In the genomic region with DNA sequence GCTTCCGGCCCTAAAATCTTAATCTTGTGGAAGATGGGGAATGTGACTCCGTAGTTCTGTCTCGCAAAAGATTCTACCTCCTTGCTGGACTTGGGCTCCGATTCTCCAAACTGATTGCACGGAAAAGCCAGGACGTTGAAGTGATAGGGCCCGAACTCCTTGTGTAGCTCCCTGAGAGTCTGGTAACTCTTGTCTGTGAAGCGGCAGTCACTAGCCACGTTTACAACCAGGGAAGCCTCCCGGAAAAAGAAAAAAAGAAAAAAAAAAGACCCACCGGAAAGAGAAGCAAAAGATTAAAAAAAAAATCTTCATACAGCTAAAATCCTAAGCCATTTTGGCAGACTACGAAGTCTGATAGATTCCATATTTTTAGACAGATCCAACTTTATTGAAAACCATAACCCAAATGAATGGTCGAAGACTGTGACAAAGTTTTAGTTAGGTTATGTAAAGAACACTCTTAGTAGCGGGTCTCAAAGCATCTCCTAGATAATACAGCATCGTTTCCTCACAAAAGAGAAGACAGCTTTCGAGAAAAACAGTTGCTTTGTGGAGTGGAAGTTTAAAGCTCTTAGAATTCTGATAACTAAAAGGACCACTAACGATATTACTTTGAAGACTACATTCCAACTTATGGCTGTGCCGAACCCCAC, we compare ENCODE assay signal across 7 mouse cellular contexts. TPM values are rescaled to one million over a fixed set of nuclear protein-coding genes. Genes with fewer than 3 reads are reported as not detected.
A peak's percentile ranks its signal among the peaks of the same experiment; 100 is the strongest.
DNase-seq lines count a peak whose midpoint lies in the region; ATAC-seq lines count a peak whose summit lies in the region.

No protein-coding gene starts in this region.

- peak; percentile 6 for DNase-seq in urinary bladder, postnatal 25 days (ENCODE audit: low spot score)
- DNase-seq in urinary bladder, postnatal 36 days (ENCODE audit: low spot score in 2 of 2), result no peak
- no peak for DNase-seq in layer of hippocampus, adult 9-11 months
- no peak for DNase-seq in thymus, postnatal 10 days (ENCODE audit: low spot score in 2 of 2)
- DNase-seq in thymus, postnatal 4 days, result no peak

- peaks cover 3% of the 10 kb centered on the region; the same call in 1 of the 2 replicates for H3K4me1 ChIP-seq in forebrain, embryonic 16.5 days (replicated peaks; ENCODE audit: control insufficient read depth, insufficient read depth, low read length)
- H3K4me1 ChIP-seq in liver, embryonic 12.5 days, result no peaks in the 10 kb centered on the region

- no peaks in the 10 kb centered on the region for H3K36me3 ChIP-seq in forebrain, embryonic 16.5 days (ENCODE audit: control insufficient read depth, insufficient read depth)
- H3K36me3 ChIP-seq in liver, embryonic 12.5 days, result no peaks in the 10 kb centered on the region

- no peak overlapping the region for H3K27ac ChIP-seq in forebrain, embryonic 16.5 days (ENCODE audit: low read length)
- no peak overlapping the region for H3K27ac ChIP-seq in liver, embryonic 12.5 days

- 17% methylated on average over 18 of the region's 18 CpGs for WGBS in forebrain, embryonic 16.5 days
- 45% methylated on average over 18 of the region's 18 CpGs for WGBS in liver, embryonic 12.5 days (ENCODE audit: insufficient replicate concordance)

- peak overlapping the region; percentile 56 for H3K4me3 ChIP-seq in forebrain, embryonic 16.5 days (replicated peaks; ENCODE audit: low read length)
- peak overlapping the region; percentile 36 for H3K4me3 ChIP-seq in liver, embryonic 12.5 days

- peak overlapping the region; percentile 86 for H3K4me2 ChIP-seq in forebrain, embryonic 16.5 days (ENCODE audit: low read length)
- H3K4me2 ChIP-seq in liver, embryonic 12.5 days, result peak overlapping the region; percentile 44

- ATAC-seq in forebrain, embryonic 16.5 days, result no peak
- no peak for ATAC-seq in liver, embryonic 12.5 days

- peak overlapping the region; percentile 48; the same call in 1 of the 2 replicates for H3K9ac ChIP-seq in forebrain, embryonic 16.5 days (replicated peaks; ENCODE audit: low read depth, low read length)
- no peak overlapping the region for H3K9ac ChIP-seq in liver, embryonic 12.5 days

- H3K9me3 ChIP-seq in forebrain, embryonic 16.5 days (ENCODE audit: control insufficient read depth, low read length), result no peaks in the 10 kb centered on the region
- H3K9me3 ChIP-seq in liver, embryonic 12.5 days (replicated peaks), result no peaks in the 10 kb centered on the region

- H3K27me3 ChIP-seq in forebrain, embryonic 16.5 days (replicated peaks; ENCODE audit: control insufficient read depth, insufficient read depth, low read length), result no peaks in the 10 kb centered on the region
- H3K27me3 ChIP-seq in liver, embryonic 12.5 days (replicated peaks), result peaks cover 28% of the 10 kb centered on the region

RNA-seq across cellular contexts. Expression of a gene that starts 0.6 kb away (rescaled TPM):
- polyA plus RNA-seq in forebrain, embryonic 16.5 days (2015; fragmentation: Nextera tagmentation; extraction: Ambion mirVana), result 39.0 and 44.8 TPM in 2 replicates
- polyA plus RNA-seq in liver, embryonic 12.5 days (2016; fragmentation: Nextera tagmentation; extraction: Ambion mirVana), result 17.3 and 17.5 TPM in 2 replicates

RNA-seq across cellular contexts. Expression of a gene that starts 10.7 kb away (rescaled TPM):
- 0.33 TPM in 1 of 2 replicates, not detected in the other for polyA plus RNA-seq in forebrain, embryonic 16.5 days (2015; fragmentation: Nextera tagmentation; extraction: Ambion mirVana)
- not detected in 2 replicates for polyA plus RNA-seq in liver, embryonic 12.5 days (2016; fragmentation: Nextera tagmentation; extraction: Ambion mirVana)

RNA-seq across cellular contexts. Expression of a gene that starts 51.9 kb away (rescaled TPM):
- 0.20 and 0.66 TPM in 2 replicates for polyA plus RNA-seq in forebrain, embryonic 16.5 days (2015; fragmentation: Nextera tagmentation; extraction: Ambion mirVana)
- polyA plus RNA-seq in liver, embryonic 12.5 days (2016; fragmentation: Nextera tagmentation; extraction: Ambion mirVana), result not detected in 2 replicates

RNA-seq across cellular contexts. Expression of a gene that starts 55.2 kb away (rescaled TPM):
- polyA plus RNA-seq in forebrain, embryonic 16.5 days (2015; fragmentation: Nextera tagmentation; extraction: Ambion mirVana), result 0.29 TPM in 1 of 2 replicates, not detected in the other
- polyA plus RNA-seq in liver, embryonic 12.5 days (2016; fragmentation: Nextera tagmentation; extraction: Ambion mirVana), result not detected in 2 replicates

RNA-seq across cellular contexts. Expression of a gene that starts 58.0 kb away (rescaled TPM):
- polyA plus RNA-seq in forebrain, embryonic 16.5 days (2015; fragmentation: Nextera tagmentation; extraction: Ambion mirVana), result 0.51 and 1.4 TPM in 2 replicates
- polyA plus RNA-seq in liver, embryonic 12.5 days (2016; fragmentation: Nextera tagmentation; extraction: Ambion mirVana), result 0.11 and 0.22 TPM in 2 replicates
